Mouse (Mus musculus): Measurements from ENCODE around the gene Gm8068.
"Not testable (repeated sequence)": the region's sequence is repeated elsewhere in the genome, so short reads cannot be mapped to it uniquely, and the experiment has no call there.

Gene Gm8068

GRCm38 (mm10) chr14:41701785-41702184 is at the start of gene Gm8068:
Gene Gm8068, minus strand, starts transcription at chr14:41701885.
- in situ Hi-C loops (cut with MboI; ENCODE audit: low pct_unique_long_range_greater_than_20kb in 1 of 2, low sequenced_read_pairs in 2 of 2, unreplicated experiment in 1 of 2): not testable (repeated sequence)

- in situ Hi-C loops (cut with MboI; ENCODE audit: low pct_unique_long_range_greater_than_20kb in 1 of 2, low sequenced_read_pairs in 2 of 2, unreplicated experiment in 1 of 2): not testable (repeated sequence)
Observed at GRCm38 (mm10) chr14:41750514-41750913, 48.8 kb upstream of the Gm8068 start, which contains the start of gene Gm7929. Gene Gm7929, minus strand, starts transcription at chr14:41750614.

GRCm38 (mm10) chr14:41723437-41723836 is 21.8 kb upstream of the Gm8068 start:
- in situ Hi-C loops (cut with MboI; ENCODE audit: low pct_unique_long_range_greater_than_20kb in 1 of 2, low sequenced_read_pairs in 2 of 2, unreplicated experiment in 1 of 2): not testable (repeated sequence)

- in situ Hi-C loops (cut with MboI; ENCODE audit: low pct_unique_long_range_greater_than_20kb in 1 of 2, low sequenced_read_pairs in 2 of 2, unreplicated experiment in 1 of 2): not testable (repeated sequence)
Observed at GRCm38 (mm10) chr14:41717180-41717579, 15.5 kb upstream of the Gm8068 start.

GRCm38 (mm10) chr14:41648176-41648575 is 53.5 kb downstream of the Gm8068 start:
- in situ Hi-C loops (cut with MboI; ENCODE audit: low pct_unique_long_range_greater_than_20kb in 1 of 2, low sequenced_read_pairs in 2 of 2, unreplicated experiment in 1 of 2): not testable (repeated sequence)

Measured in mouse embryonic stem cell (cell line).